Mouse (Mus musculus) forebrain, embryonic 15.5 days (tissue): Measurements from ENCODE around the gene Ccdc103. TPM values are rescaled to one million over a fixed set of nuclear protein-coding genes. Genes with fewer than 3 reads are reported as not detected.

ENCODE experiments used
- ATAC-seq: fragments of 200-750 bp; cut with Nextera tagmentation; replicated peaks from 2 replicates; pipeline ENCODE4 v1.8.0; 2017; ENCODE audit warnings: mild to moderate bottlenecking, moderate TSS enrichment, moderate library complexity
- H3K27ac ChIP-seq: fragments of 300-500 bp; sonication (generic); replicated peaks from 2 replicates; pipeline ENCODE4 v1.5.1; 2015; ENCODE audit warnings: mild to moderate bottlenecking, inconsistent platforms
- H3K27me3 ChIP-seq: fragments of 300-500 bp; sonication (generic); 2 replicates; pipeline ENCODE4 v1.6.1; 2015; ENCODE audit warnings: inconsistent platforms
- H3K36me3 ChIP-seq: fragments of 300-500 bp; sonication (generic); 2 replicates; pipeline ENCODE4 v1.6.1; 2015; ENCODE audit warnings: mild to moderate bottlenecking, inconsistent platforms
- H3K4me1 ChIP-seq: fragments of 300-500 bp; sonication (generic); 2 replicates; pipeline ENCODE4 v1.6.1; 2015; ENCODE audit warnings: inconsistent platforms
- H3K4me2 ChIP-seq: fragments of 300-500 bp; sonication (generic); replicated peaks from 2 replicates; pipeline ENCODE4 v1.6.1; 2015; ENCODE audit warnings: mild to moderate bottlenecking, inconsistent platforms
- H3K4me3 ChIP-seq: fragments of 300-500 bp; sonication (generic); 2 replicates; pipeline ENCODE4 v1.5.1; 2015; ENCODE audit warnings: mild to moderate bottlenecking, inconsistent platforms
- H3K9ac ChIP-seq: fragments of 300-500 bp; sonication (generic); replicated peaks from 2 replicates; pipeline ENCODE4 v1.6.1; 2015; ENCODE audit warnings: mild to moderate bottlenecking, inconsistent platforms
- H3K9me3 ChIP-seq: fragments of 300-500 bp; sonication (generic); 2 replicates; pipeline ENCODE4 v1.6.1; 2016; ENCODE audit warnings: inconsistent platforms
- WGBS: fragments of 180-500 bp; shearing (Covaris S2); methylation state at CpG from one replicate; pipeline ENCODE4 v1.1.7; 2015; ENCODE audit warnings: mixed read lengths; 5-methylcytosine and 5-hydroxymethylcytosine counted together
- polyA plus RNA-seq: library from polyadenylated mRNA; unstranded; fragments of >200 nt; fragmentation: Nextera tagmentation; extraction: Ambion mirVana; gene quantifications from 2 replicates; pipeline ENCODE4 v1.2.1, GENCODE M21; 2015

Ccdc103 gene
- polyA plus RNA-seq, 1 experiment from 2014 or later = 2.9 TPM

DNA sequence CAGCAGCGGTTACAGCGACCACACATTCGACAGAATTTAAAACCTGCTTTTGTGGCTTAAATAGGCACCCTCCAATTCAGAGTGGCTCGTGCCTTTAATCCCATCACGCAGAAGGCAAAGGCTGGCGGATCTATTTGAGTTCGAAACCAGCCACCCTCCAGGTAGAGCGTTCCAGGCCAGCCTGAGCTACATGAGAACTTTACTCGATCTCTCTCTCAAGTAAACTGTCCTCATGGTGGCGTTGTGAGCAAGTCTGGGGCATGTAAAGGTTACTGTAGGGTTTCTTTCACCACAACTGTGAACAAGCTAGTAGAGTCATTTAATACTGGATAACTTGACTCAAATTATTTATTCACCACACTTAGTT lies 44.3 kb downstream of the Ccdc103 start:
- peak; percentile 58; the same call in 1 of the 2 replicates for ATAC-seq
- Histone ChIP-seq H3K4me2 (peak overlapping the region; percentile 87), H3K36me3 (no peaks in the 10 kb centered on the region), H3K9me3 (no peaks in the 10 kb centered on the region), H3K4me1 (peaks cover 28% of the 10 kb centered on the region), H3K9ac (peak overlapping the region; percentile 58), H3K27me3 (no peaks in the 10 kb centered on the region), H3K4me3 (peak overlapping the region; percentile 81), H3K27ac (peak overlapping the region; percentile 89)
- WGBS = 2% methylated on average over 10 of the region's 10 CpGs

DNA sequence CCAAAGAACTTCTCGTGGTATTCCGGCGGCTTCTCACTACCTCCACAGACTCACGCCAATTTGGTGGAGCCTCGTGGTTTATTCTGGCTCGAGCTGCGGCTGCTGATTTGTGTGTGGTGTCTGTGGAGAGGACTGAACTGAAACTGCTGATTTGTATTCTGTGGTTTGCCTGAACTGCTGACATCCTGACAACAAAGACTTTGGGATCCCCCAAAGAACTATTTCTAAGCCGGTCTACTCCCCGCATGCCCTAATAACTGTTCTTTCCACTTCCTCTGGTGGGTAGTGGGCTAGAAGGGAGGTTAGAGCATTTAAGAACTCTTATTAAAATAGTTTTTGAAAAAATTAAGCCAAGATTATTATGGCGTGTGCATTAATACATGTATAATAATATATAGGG lies 49.7 kb downstream of the Ccdc103 start:
- Histone ChIP-seq H3K27me3 (no peaks in the 10 kb centered on the region), H3K9me3 (no peaks in the 10 kb centered on the region), H3K9ac (no peak overlapping the region), H3K4me3 (no peak overlapping the region), H3K4me2 (no peak overlapping the region), H3K27ac (no peak overlapping the region), H3K36me3 (no peaks in the 10 kb centered on the region), H3K4me1 (0 out of 2 replicates have a peak, but pooled peaks cover under 1% of the 10 kb centered on the region)
- no peak for ATAC-seq
- 90% methylated on average over 10 of the region's 10 CpGs for WGBS

Other genes starting within 250 kb of the Ccdc103 start
- 0.08 and 0.10 TPM in 2 replicates for gene Meioc, start 217.5 kb upstream of the Ccdc103 start, polyA plus RNA-seq
- 44.9 and 48.3 TPM in 2 replicates for gene Ccdc43, start 183.4 kb upstream of the Ccdc103 start, polyA plus RNA-seq
- gene Adam11, start 119.8 kb upstream of the Ccdc103 start, polyA plus RNA-seq = 22.1 and 25.6 TPM in 2 replicates
- gene Gjc1, start 61.5 kb upstream of the Ccdc103 start, polyA plus RNA-seq = 54.4 and 55.0 TPM in 2 replicates
- 12.8 and 13.0 TPM in 2 replicates for gene Higd1b, start 45.4 kb upstream of the Ccdc103 start, polyA plus RNA-seq
- 182 and 183 TPM in 2 replicates for gene Eftud2, start 219 bp upstream of the Ccdc103 start, polyA plus RNA-seq
- gene Fam187a, start 4.0 kb downstream of the Ccdc103 start, polyA plus RNA-seq = 0.11 TPM in 1 of 2 replicates, not detected in the other
- 0.88 and 0.93 TPM in 2 replicates for gene Gfap, start 19.7 kb downstream of the Ccdc103 start, polyA plus RNA-seq
- gene Kif18b, start 43.9 kb downstream of the Ccdc103 start, polyA plus RNA-seq = 5.3 and 6.6 TPM in 2 replicates
- 1.8 and 1.9 TPM in 2 replicates for gene C1ql1, start 65.5 kb downstream of the Ccdc103 start, polyA plus RNA-seq
- 41.0 and 43.9 TPM in 2 replicates for gene Nmt1, start 147.0 kb downstream of the Ccdc103 start, polyA plus RNA-seq
- gene Dcakd, start 147.1 kb downstream of the Ccdc103 start, polyA plus RNA-seq = 152 and 168 TPM in 2 replicates
- 1.9 and 2.3 TPM in 2 replicates for gene Plcd3, start 220.5 kb downstream of the Ccdc103 start, polyA plus RNA-seq
- gene Acbd4, start 220.5 kb downstream of the Ccdc103 start, polyA plus RNA-seq = 14.6 and 14.8 TPM in 2 replicates
- 3.4 and 3.8 TPM in 2 replicates for gene Hexim1, start 235.0 kb downstream of the Ccdc103 start, polyA plus RNA-seq